Mouse (Mus musculus): ENCODE results near the gene Gm3285.

Gm3285 gene

DNA sequence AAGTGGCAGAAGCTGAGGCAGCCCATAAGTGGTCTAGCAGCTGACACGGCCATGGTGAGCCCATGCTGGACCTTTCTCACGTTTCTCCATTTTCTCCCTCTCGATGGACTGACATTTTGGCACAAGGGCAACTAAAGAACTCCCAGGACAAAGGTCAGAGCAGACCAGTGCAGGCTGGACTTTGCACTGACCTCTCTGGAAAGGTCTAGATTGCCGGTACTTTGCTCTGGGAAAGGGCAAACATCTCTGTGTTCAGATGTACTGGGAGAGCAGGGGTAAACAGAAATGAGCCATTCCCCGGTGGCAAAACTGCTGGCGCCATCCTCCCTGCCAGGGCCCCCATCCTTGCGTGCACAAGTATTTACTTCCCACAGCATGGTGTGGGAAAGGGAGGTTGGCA lies 38.4 kb downstream of the Gm3285 start:
- no peak for DNase-seq (ENCODE audit: extremely low spot score, low read depth, low spot score)

DNA sequence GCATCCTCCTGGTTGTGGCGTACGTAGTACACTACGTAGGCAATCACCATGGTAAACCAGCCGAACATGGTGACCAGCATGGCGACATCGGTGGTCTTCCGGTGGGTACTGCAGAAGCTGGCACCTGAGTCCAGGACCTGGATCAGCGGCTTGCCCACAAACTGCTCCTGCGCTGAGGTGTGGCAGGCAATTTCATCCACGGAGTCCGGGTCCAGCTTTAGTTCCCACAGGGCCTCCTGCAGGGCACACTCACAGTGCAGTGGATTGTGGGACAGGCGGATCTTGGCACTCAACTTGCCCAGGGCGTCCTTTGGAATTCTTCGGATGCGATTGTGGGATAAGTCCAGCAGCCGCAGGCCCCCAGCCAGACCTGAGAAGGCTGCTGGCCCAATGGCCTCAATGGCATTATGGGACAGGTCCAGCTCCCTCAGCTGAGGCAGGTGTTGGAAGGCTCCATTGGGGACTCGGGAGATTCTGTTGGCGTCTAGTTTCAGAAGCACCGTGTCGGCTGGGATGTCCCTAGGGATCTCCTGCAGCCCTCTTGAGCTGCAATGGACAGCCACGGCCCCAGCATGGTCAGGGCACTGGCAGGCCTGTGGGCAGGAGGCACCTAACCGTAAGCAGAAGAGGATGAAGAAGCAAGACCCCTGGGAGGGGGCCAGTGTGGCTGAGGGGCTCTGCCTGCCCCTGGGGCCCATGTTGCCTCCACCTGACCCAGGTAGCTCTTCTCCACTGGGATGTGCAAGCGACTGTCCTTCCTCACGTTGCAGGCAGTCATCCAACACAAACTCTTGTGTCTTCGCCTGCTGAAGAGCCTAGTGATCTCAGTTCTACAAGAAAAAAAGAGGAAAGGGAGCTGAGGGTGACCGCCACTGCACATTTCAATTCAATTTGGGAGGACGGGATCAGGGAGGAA lies 39.4 kb downstream of the Gm3285 start:
- no peak for DNase-seq (ENCODE audit: extremely low spot score, low read depth, low spot score)

GRCm38 (mm10) chr10:77901871-77902210 lies 40.1 kb downstream of the Gm3285 start:
- DNase-seq (ENCODE audit: extremely low spot score, low read depth, low spot score), result no peak

- DNase-seq (ENCODE audit: extremely low spot score, low read depth, low spot score), result no peak
Observed at GRCm38 (mm10) chr10:77902211-77902893, 40.6 kb downstream of the Gm3285 start, which contains the start of gene Lrrc3. Gene Lrrc3 (minus strand): TSS chr10:77902536.

DNA sequence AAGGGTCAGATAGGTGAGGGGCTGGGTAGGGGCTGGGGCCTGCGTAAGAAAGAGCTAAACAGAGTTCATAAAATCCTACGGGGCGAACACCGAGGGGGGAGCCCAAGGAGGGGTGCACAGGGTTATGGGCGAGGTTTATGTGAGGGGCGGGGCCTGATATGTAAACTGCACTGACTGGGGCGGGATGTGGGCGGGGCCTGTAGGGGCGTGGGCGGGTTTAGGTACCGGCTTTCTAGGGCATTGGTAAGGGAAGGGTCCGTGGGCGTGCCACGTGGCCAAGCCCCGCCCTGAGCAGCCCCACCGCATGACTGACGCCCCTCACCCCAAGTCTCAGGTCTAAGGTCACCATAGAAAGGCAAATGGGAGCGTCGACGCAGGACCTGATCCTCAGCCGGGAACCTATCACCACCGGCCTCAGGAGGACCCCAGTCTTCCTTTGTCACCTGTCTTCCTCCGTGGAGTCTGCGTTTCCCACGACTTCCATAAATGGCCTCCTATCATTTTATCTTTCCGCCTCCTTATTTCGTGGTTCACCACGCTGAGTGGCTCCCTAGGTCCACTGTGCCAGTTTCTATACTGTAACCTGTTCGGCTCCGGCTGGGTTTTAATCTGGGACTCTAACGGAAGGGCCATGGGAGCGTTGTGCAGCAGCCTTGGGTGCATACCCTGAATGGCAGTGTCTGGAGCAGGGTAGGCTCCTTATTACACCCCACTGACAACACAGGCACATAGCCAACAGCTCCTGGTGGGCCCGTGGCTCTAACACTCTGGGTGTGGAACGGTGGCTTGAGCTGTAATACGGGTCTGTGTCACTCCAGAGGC lies 41.3 kb downstream of the Gm3285 start:
- no peak for DNase-seq (ENCODE audit: extremely low spot score, low read depth, low spot score)
